Mouse (Mus musculus) liver, embryonic 11.5 days (tissue): ENCODE data around the gene Ppp4c. TPM values are rescaled to one million over a fixed set of nuclear protein-coding genes. Genes with fewer than 3 reads are reported as not detected.

Source experiments
- ATAC-seq: fragments of 200-750 bp; cut with Nextera tagmentation; replicated peaks from 2 replicates; pipeline ENCODE4 v1.8.0; 2017; ENCODE audit warnings: moderate number of reproducible peaks, mild to moderate bottlenecking, moderate TSS enrichment, moderate library complexity; ENCODE audit not compliant: low FRiP score
- DNase-seq: peaks from one replicate; pipeline ENCODE4 v3.0.0-alpha.2; 2017; ENCODE audit warnings: low spot score
- H3K27ac ChIP-seq: fragments of 300-500 bp; sonication (generic); 2 replicates; pipeline ENCODE4 v1.5.1; 2014; ENCODE audit warnings: mild to moderate bottlenecking, low read depth, low read length, control low read depth
- H3K27me3 ChIP-seq: fragments of 300-500 bp; sonication (generic); replicated peaks from 2 replicates; pipeline ENCODE4 v1.6.1; 2014; ENCODE audit warnings: low read length, mixed read lengths; ENCODE audit not compliant: control insufficient read depth, insufficient read depth
- H3K36me3 ChIP-seq: fragments of 300-500 bp; sonication (generic); 2 replicates; pipeline ENCODE4 v1.6.1; 2014; ENCODE audit warnings: mild to moderate bottlenecking, low read length, moderate library complexity, mixed read lengths; ENCODE audit not compliant: control insufficient read depth, insufficient read depth
- H3K4me1 ChIP-seq: fragments of 300-500 bp; sonication (generic); replicated peaks from 2 replicates; pipeline ENCODE4 v1.6.1; 2014; ENCODE audit warnings: low read length, mixed read lengths; ENCODE audit not compliant: control insufficient read depth, insufficient read depth
- H3K4me2 ChIP-seq: fragments of 300-500 bp; sonication (generic); 2 replicates; pipeline ENCODE4 v1.6.1; 2014; ENCODE audit warnings: mild to moderate bottlenecking, control low read depth, moderate library complexity
- H3K4me3 ChIP-seq: fragments of 300-500 bp; sonication (generic); 2 replicates; pipeline ENCODE4 v1.5.1; 2014; ENCODE audit warnings: low read depth, low read length, control low read depth
- H3K9ac ChIP-seq: fragments of 300-500 bp; sonication (generic); 2 replicates; pipeline ENCODE4 v1.6.1; 2014; ENCODE audit warnings: low read depth, low read length, control low read depth
- H3K9me3 ChIP-seq: fragments of 300-500 bp; sonication (generic); 2 replicates; pipeline ENCODE4 v1.6.1; 2016; ENCODE audit warnings: low read length, inconsistent platforms, mixed read lengths; ENCODE audit not compliant: control insufficient read depth
- WGBS: fragments of 180-500 bp; shearing (Covaris S2); extraction: QIAGEN DNeasy Blood & Tissue Kit; methylation state at CpG from one replicate; pipeline ENCODE4 v1.1.7; 2014; 5-methylcytosine and 5-hydroxymethylcytosine counted together
- polyA plus RNA-seq: library from polyadenylated mRNA; unstranded; fragments of >200 nt; fragmentation: Nextera tagmentation; extraction: Ambion mirVana; gene quantifications from 2 replicates; pipeline ENCODE4 v1.2.1, GENCODE M21; 2014

The Ppp4c gene
- polyA plus RNA-seq, 1 experiment from 2014 or later, result 266 TPM

DNA sequence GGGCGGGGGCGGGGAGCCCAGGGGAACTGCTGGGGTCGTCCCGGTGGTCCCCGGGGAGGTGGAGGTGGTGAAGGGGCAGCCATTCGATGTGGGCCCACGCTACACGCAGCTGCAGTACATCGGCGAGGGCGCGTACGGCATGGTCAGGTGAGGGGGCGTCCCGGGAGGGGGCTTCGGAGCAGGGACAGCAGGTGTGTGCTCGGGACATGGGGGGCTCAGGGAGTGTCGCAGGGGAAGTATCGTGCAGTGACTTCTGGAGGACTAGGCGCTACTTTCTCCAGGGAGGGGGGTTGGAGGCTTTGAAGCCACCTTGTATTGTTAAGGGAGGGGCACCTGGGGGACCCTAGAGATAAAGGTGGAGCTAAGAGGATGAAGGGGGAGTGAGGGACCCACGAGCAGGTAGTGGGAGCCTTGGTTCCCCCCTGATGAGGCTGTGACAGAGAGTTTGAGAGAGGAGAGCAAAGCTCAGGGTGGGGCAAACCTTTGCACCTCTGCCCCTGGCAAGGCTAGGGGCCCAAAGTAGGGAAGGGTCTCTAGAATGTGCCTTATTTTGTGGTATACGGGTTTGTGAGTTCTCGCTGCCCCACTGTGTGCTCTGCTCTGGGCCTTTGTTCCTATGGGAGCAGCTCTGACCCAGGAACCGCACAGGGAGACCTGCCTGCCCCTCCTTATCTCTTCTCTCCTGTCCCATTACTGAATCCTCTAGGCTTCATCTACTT lies 32.5 kb downstream of the Ppp4c start:
- Histone ChIP-seq H3K4me2 (peak overlapping the region; percentile 97), H3K9ac (peak overlapping the region; percentile 92), H3K4me3 (peak overlapping the region; percentile 79), H3K9me3 (no peaks in the 10 kb centered on the region), H3K36me3 (peaks cover 9% of the 10 kb centered on the region; the same call in 1 of the 2 replicates), H3K4me1 (peaks cover 32% of the 10 kb centered on the region), H3K27ac (peak overlapping the region; percentile 86), H3K27me3 (no peaks in the 10 kb centered on the region)
- DNase-seq (no peak), ATAC-seq (peak; percentile 30)
- 2% methylated on average over 22 of the region's 24 CpGs for WGBS

- peak within 1 kb of the TSS; percentile 86 for H3K27ac ChIP-seq
- peak within 1 kb of the TSS; percentile 92 for H3K9ac ChIP-seq
- H3K4me2 ChIP-seq, result peak within 1 kb of the TSS; percentile 97
- peak within 1 kb of the TSS; percentile 79 for H3K4me3 ChIP-seq
- peak; percentile 76 for ATAC-seq
- H3K27me3 ChIP-seq, result no peaks in the 10 kb centered on the region
- peaks cover 32% of the 10 kb centered on the region for H3K4me1 ChIP-seq
- H3K9me3 ChIP-seq, result no peaks in the 10 kb centered on the region
- peak; percentile 92 for DNase-seq
- H3K36me3 ChIP-seq, result peaks cover 3% of the 10 kb centered on the region; the same call in 1 of the 2 replicates
- WGBS, result under 1% methylated on average over 24 of the region's 38 CpGs
These were observed 33.1 kb downstream of the Ppp4c start, which contains the start of gene Mapk3 for GRCm38 (mm10) chr7:126759050-126759671. Gene Mapk3 (plus strand): TSS chr7:126759601.

DNA sequence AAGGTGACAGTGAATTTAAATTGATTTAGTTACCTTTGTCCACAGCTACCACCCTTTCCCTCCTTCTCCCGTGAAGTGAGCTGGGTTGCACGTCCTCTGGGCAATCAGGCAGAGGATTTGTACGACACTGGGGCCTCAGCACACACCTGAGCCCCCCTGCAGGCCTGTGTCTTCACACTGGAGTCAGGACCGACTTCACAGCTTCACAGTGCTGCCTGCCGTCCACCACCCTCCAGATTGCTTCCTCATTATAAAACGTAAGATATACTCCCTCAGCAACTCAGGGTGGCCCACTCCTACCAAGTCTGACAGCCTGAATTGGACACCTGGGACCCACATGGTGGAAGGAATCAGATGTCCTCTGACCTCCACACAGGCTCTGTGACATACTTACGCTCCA lies 33.8 kb downstream of the Ppp4c start:
- H3K36me3 ChIP-seq, result no peaks in the 10 kb centered on the region
- DNase-seq (no peak), ATAC-seq (no peak)
- peaks cover 32% of the 10 kb centered on the region for H3K4me1 ChIP-seq
- no peak overlapping the region for H3K27ac ChIP-seq
- H3K4me3 ChIP-seq, result no peak overlapping the region
- WGBS, result 69% methylated on average over 7 of the region's 7 CpGs
- 0 out of 2 replicates have a peak overlapping the region, but pooled peaks have one; percentile 18 for H3K9ac ChIP-seq
- no peak overlapping the region for H3K4me2 ChIP-seq
- H3K9me3 ChIP-seq, result no peaks in the 10 kb centered on the region
- H3K27me3 ChIP-seq, result no peaks in the 10 kb centered on the region

- Histone ChIP-seq H3K4me2 (peak overlapping the region; percentile 16), H3K4me3 (no peak overlapping the region)
These were observed 37.4 kb downstream of the Ppp4c start for GRCm38 (mm10) chr7:126754866-126755265.

DNA sequence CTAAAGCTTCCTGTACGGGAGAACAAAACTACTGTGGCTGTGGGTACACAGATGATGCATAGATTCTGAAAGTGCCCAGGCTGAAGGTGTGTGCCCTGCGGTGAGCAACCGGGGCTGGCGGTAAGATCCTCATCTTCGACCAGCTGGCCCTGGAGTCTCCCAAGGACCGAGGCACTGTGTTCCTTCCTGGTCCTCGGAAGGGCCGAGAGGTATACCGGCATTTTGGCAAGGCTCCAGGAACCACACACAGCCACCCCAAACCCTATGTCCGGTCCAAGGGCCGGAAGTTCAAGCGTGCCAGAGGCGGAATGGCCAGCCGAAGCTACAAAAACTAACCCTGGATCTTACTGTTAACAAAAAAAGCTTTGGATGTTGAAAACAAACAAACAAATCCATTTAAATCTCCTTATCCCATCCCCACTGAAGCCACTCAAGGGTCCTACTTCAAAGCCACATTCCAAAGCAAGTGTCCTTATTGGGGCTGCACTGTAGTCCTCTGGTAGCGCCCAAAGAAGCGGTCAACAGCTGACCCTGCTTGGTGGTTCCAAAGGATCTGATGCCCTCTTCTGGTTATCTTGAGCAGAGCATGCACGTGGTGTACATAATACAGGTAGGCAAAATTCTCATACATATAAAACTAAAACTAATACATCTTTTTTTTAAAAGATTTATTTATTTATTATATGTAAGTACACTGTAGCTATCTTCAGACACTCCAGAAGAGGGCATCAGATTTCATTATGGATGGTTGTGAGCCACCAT lies 42.5 kb downstream of the Ppp4c start:
- Histone ChIP-seq H3K4me3 (no peak overlapping the region), H3K4me1 (0 out of 2 replicates have a peak, but pooled peaks cover 2% of the 10 kb centered on the region), H3K36me3 (no peaks in the 10 kb centered on the region), H3K27me3 (no peaks in the 10 kb centered on the region), H3K9ac (no peak overlapping the region), H3K4me2 (no peak overlapping the region), H3K27ac (no peak overlapping the region), H3K9me3 (no peaks in the 10 kb centered on the region)
- 92% methylated on average over 17 of the region's 17 CpGs for WGBS
- ATAC-seq (no peak), DNase-seq (no peak)

More at GRCm38 (mm10) chr7:126754866-126755265, 37.4 kb downstream of the Ppp4c start:
- Histone ChIP-seq H3K27ac (no peak overlapping the region), H3K27me3 (no peaks in the 10 kb centered on the region), H3K9ac (no peak overlapping the region), H3K36me3 (no peaks in the 10 kb centered on the region), H3K4me1 (peaks cover 3% of the 10 kb centered on the region; the same call in 1 of the 2 replicates), H3K9me3 (no peaks in the 10 kb centered on the region)
- peak; percentile 54; the same call in 1 of the 2 replicates for ATAC-seq
- peak; percentile 75 for DNase-seq
- WGBS, result under 1% methylated on average over 9 of the region's 9 CpGs

- Histone ChIP-seq H3K4me3 (no peak overlapping the region), H3K36me3 (no peaks in the 10 kb centered on the region), H3K27me3 (no peaks in the 10 kb centered on the region), H3K4me2 (no peak overlapping the region), H3K9ac (no peak overlapping the region), H3K9me3 (no peaks in the 10 kb centered on the region), H3K4me1 (0 out of 2 replicates have a peak, but pooled peaks cover 2% of the 10 kb centered on the region), H3K27ac (no peak overlapping the region)
- WGBS, result 72% methylated on average over 7 of the region's 7 CpGs
- DNase-seq (no peak), ATAC-seq (no peak)
These were observed 43.5 kb downstream of the Ppp4c start for GRCm38 (mm10) chr7:126748824-126749223.

DNA sequence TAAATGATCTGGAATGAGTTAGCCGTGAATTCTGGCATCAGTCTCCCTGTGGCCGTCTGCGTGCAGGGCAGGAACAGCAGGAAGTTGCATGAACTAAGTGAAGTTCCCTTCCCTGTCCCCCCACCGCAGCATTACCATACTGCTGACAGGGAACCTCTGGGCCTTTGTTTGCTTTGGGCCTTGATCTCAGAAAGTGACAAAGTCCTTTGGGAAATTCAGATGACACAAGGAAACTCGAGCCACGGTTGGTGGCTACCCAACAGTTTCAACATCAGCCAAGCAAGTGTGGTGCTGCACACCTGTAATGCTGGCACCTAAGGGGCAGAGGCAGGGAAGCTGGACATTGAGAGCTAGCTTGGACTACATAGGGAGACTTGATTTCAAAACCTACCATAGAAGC lies 45.5 kb downstream of the Ppp4c start:
- Histone ChIP-seq H3K9me3 (no peaks in the 10 kb centered on the region), H3K4me2 (peak overlapping the region; percentile 41), H3K36me3 (no peaks in the 10 kb centered on the region), H3K4me1 (0 out of 2 replicates have a peak, but pooled peaks cover 2% of the 10 kb centered on the region), H3K4me3 (no peak overlapping the region), H3K27ac (peak overlapping the region; percentile 70; the same call in 1 of the 2 replicates), H3K9ac (no peak overlapping the region), H3K27me3 (no peaks in the 10 kb centered on the region)
- no peak for DNase-seq
- ATAC-seq, result peak; percentile 43
- WGBS, result 17% methylated on average over 6 of the region's 6 CpGs

GRCm38 (mm10) chr7:126746066-126746465 lies 46.2 kb downstream of the Ppp4c start:
- Histone ChIP-seq H3K36me3 (no peaks in the 10 kb centered on the region), H3K9ac (0 out of 2 replicates have a peak overlapping the region, but pooled peaks have one; percentile 22), H3K4me2 (peak overlapping the region; percentile 41), H3K9me3 (no peaks in the 10 kb centered on the region), H3K4me1 (0 out of 2 replicates have a peak, but pooled peaks cover 2% of the 10 kb centered on the region), H3K27ac (peak overlapping the region; percentile 70; the same call in 1 of the 2 replicates), H3K27me3 (no peaks in the 10 kb centered on the region), H3K4me3 (peak overlapping the region; percentile 15; the same call in 1 of the 2 replicates)
- 56% methylated on average over 12 of the region's 12 CpGs for WGBS
- ATAC-seq (no peak), DNase-seq (no peak)
